Mouse (Mus musculus): ENCODE data around the gene Fip1l1. TPM values are rescaled to one million over a fixed set of nuclear protein-coding genes. Genes with fewer than 3 reads are reported as not detected.

The Fip1l1 gene
- polyA plus RNA-seq, 1 experiment = 18.6 TPM

DNA sequence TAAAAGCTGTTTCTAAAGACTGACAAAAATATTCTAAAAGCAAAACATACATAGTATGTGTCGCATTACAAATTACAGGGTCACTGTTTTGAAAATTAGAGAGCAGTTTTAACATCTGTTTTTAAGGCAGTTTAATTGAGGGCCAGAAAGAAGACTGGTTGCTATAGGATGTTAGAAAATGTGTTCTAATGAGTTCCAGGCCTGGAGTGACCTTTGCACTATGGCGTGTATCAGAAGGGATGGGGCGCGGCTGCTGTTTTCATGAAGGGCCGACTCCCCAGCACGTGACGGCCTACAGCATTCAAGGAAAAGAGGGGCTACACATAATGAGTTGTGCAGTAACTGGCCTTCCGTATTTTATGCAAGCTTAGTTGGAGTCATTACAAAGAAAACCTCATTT, 57.9 kb downstream of the Fip1l1 start:
- WGBS = 96% methylated on average over 8 of the region's 8 CpGs
- Histone ChIP-seq H3K4me1 (ENCODE audit: control insufficient read depth, insufficient read depth, insufficient read length) (no peaks in the 10 kb centered on the region), H3K27me3 (ENCODE audit: control insufficient read depth, insufficient read depth, low read length) (no peaks in the 10 kb centered on the region), H3K27ac (ENCODE audit: insufficient read depth, low read length) (no peak overlapping the region), H3K4me3 (ENCODE audit: extremely low read depth, insufficient read depth, insufficient read length) (no peak overlapping the region), H3K36me3 (ENCODE audit: control insufficient read depth, insufficient read depth, low read length) (peaks cover 40% of the 10 kb centered on the region)
- TF ChIP-seq POLR2A (IDR thresholded peaks at IDR 0.05; ENCODE audit: low read depth, low read length) (no peak), CTCF (IDR thresholded peaks at IDR 0.05; ENCODE audit: extremely low read depth, insufficient read depth, insufficient read length, insufficient replicate concordance) (no peak)
- no peak for DNase-seq (ENCODE audit: low read depth in 1 of 2, low spot score in 2 of 2)

GRCm38 (mm10) chr5:74600010-74600409, 64.8 kb downstream of the Fip1l1 start:
- TF ChIP-seq POLR2A (IDR thresholded peaks at IDR 0.05; ENCODE audit: low read depth, low read length) (no peak), CTCF (IDR thresholded peaks at IDR 0.05; ENCODE audit: extremely low read depth, insufficient read depth, insufficient read length, insufficient replicate concordance) (no peak)
- DNase-seq (ENCODE audit: low read depth in 1 of 2, low spot score in 2 of 2) = no peak
- 90% methylated on average over 5 of the region's 5 CpGs for WGBS
- Histone ChIP-seq H3K4me1 (ENCODE audit: control insufficient read depth, insufficient read depth, insufficient read length) (no peaks in the 10 kb centered on the region), H3K27ac (ENCODE audit: insufficient read depth, low read length) (no peak overlapping the region), H3K27me3 (ENCODE audit: control insufficient read depth, insufficient read depth, low read length) (no peaks in the 10 kb centered on the region), H3K36me3 (ENCODE audit: control insufficient read depth, insufficient read depth, low read length) (peaks cover 22% of the 10 kb centered on the region), H3K4me3 (ENCODE audit: extremely low read depth, insufficient read depth, insufficient read length) (no peak overlapping the region)

DNA sequence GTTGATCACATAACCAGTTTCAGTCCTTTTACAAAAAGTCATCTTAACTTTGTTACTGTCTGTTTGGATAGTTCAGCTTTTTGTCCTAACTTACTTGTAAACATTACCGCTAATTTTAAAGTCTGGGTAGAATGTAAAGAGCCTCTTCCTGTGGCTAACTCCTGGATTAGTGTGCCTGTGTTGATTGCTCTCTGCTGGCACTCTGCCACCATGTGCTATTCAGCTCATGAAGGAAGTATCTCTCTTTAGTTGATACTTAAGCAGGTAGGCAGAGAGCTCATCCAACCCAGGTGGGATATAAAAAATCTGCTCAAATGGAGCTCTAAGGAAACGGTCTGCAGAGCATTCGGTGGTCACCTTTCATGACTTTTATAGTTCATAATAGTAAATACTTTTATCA, 65.9 kb downstream of the Fip1l1 start:
- Histone ChIP-seq H3K27me3 (ENCODE audit: control insufficient read depth, insufficient read depth, low read length) (no peaks in the 10 kb centered on the region), H3K4me1 (ENCODE audit: control insufficient read depth, insufficient read depth, insufficient read length) (no peaks in the 10 kb centered on the region), H3K4me3 (ENCODE audit: extremely low read depth, insufficient read depth, insufficient read length) (no peak overlapping the region), H3K27ac (ENCODE audit: insufficient read depth, low read length) (no peak overlapping the region), H3K36me3 (ENCODE audit: control insufficient read depth, insufficient read depth, low read length) (peaks cover 16% of the 10 kb centered on the region)
- no peak for DNase-seq (ENCODE audit: low read depth in 1 of 2, low spot score in 2 of 2)
- no peak for TF ChIP-seq POLR2A (IDR thresholded peaks at IDR 0.05; ENCODE audit: low read depth, low read length)
- WGBS = 86% methylated on average over 3 of the region's 3 CpGs

DNA sequence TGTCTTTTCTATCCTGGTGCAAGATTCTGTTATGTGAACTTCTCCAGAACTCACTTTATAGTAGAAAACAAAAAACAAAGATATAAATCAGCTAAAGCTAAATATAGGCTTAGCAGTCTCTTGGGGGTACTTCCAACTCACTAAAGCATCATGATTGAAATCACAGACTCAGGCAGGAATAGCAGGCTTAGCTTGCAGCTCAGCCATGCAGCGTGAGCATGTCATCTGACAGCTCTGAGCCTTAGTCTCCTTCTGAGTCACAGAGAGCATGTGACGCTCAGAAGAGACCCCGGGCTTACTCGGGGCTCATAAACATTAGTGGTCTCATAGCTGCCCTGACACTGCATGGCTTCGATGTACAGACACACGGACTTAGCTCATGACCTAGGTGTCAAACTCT, 66.7 kb downstream of the Fip1l1 start:
- Histone ChIP-seq H3K4me3 (ENCODE audit: extremely low read depth, insufficient read depth, insufficient read length) (no peak overlapping the region), H3K4me1 (ENCODE audit: control insufficient read depth, insufficient read depth, insufficient read length) (no peaks in the 10 kb centered on the region), H3K27me3 (ENCODE audit: control insufficient read depth, insufficient read depth, low read length) (no peaks in the 10 kb centered on the region), H3K27ac (ENCODE audit: insufficient read depth, low read length) (no peak overlapping the region), H3K36me3 (ENCODE audit: control insufficient read depth, insufficient read depth, low read length) (peaks cover 11% of the 10 kb centered on the region)
- TF ChIP-seq CTCF (IDR thresholded peaks at IDR 0.05; ENCODE audit: extremely low read depth, insufficient read depth, insufficient read length, insufficient replicate concordance) (no peak), POLR2A (IDR thresholded peaks at IDR 0.05; ENCODE audit: low read depth, low read length) (no peak)
- no peak for DNase-seq (ENCODE audit: low read depth in 1 of 2, low spot score in 2 of 2)
- 95% methylated on average over 6 of the region's 6 CpGs for WGBS

- Histone ChIP-seq H3K36me3 (ENCODE audit: control insufficient read depth, insufficient read depth, low read length) (peaks cover 8% of the 10 kb centered on the region), H3K27me3 (ENCODE audit: control insufficient read depth, insufficient read depth, low read length) (no peaks in the 10 kb centered on the region), H3K4me3 (ENCODE audit: extremely low read depth, insufficient read depth, insufficient read length) (no peak overlapping the region), H3K4me1 (ENCODE audit: control insufficient read depth, insufficient read depth, insufficient read length) (no peaks in the 10 kb centered on the region), H3K27ac (ENCODE audit: insufficient read depth, low read length) (no peak overlapping the region)
- 91% methylated on average over 10 of the region's 10 CpGs for WGBS
- TF ChIP-seq POLR2A (IDR thresholded peaks at IDR 0.05; ENCODE audit: low read depth, low read length) = no peak
- no peak for TF ChIP-seq CTCF (IDR thresholded peaks at IDR 0.05; ENCODE audit: extremely low read depth, insufficient read depth, insufficient read length, insufficient replicate concordance)
- no peak for DNase-seq (ENCODE audit: low read depth in 1 of 2, low spot score in 2 of 2)
These were observed 67.1 kb downstream of the Fip1l1 start for GRCm38 (mm10) chr5:74602371-74602770.

GRCm38 (mm10) chr5:74603306-74603705, 68.1 kb downstream of the Fip1l1 start:
- no peak for TF ChIP-seq CTCF (IDR thresholded peaks at IDR 0.05; ENCODE audit: extremely low read depth, insufficient read depth, insufficient read length, insufficient replicate concordance)
- TF ChIP-seq POLR2A (IDR thresholded peaks at IDR 0.05; ENCODE audit: low read depth, low read length) = no peak
- H3K4me3 ChIP-seq (ENCODE audit: extremely low read depth, insufficient read depth, insufficient read length) = no peak overlapping the region
- DNase-seq (ENCODE audit: low read depth in 1 of 2, low spot score in 2 of 2) = no peak
- no peaks in the 10 kb centered on the region for H3K4me1 ChIP-seq (ENCODE audit: control insufficient read depth, insufficient read depth, insufficient read length)
- peaks cover 5% of the 10 kb centered on the region for H3K36me3 ChIP-seq (ENCODE audit: control insufficient read depth, insufficient read depth, low read length)
- WGBS = 77% methylated on average over 4 of the region's 4 CpGs
- H3K27me3 ChIP-seq (ENCODE audit: control insufficient read depth, insufficient read depth, low read length) = no peaks in the 10 kb centered on the region
- H3K27ac ChIP-seq (ENCODE audit: insufficient read depth, low read length) = no peak overlapping the region

DNA sequence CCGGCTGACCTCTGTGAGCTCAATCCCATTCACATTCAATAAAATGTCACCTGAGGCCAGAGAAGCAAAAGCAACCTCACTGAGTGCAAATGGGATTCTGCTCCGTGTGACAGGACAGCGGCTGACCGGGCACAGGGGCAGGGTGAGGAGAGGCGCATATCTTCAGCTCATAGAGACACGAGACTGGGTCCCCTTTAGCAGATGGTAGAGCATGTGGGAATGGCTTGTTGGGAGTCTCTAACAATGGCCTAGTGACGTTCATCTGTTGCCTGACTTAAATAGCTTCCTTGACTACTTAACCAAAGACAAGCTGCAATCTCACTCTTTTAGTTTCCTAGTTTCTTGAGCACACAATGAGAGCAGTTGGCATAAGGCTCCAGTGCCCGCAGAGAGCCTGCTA, 71.0 kb downstream of the Fip1l1 start:
- Histone ChIP-seq H3K27me3 (ENCODE audit: control insufficient read depth, insufficient read depth, low read length) (no peaks in the 10 kb centered on the region), H3K27ac (ENCODE audit: insufficient read depth, low read length) (no peak overlapping the region), H3K4me1 (ENCODE audit: control insufficient read depth, insufficient read depth, insufficient read length) (no peaks in the 10 kb centered on the region), H3K4me3 (ENCODE audit: extremely low read depth, insufficient read depth, insufficient read length) (no peak overlapping the region), H3K36me3 (ENCODE audit: control insufficient read depth, insufficient read depth, low read length) (no peaks in the 10 kb centered on the region)
- WGBS = 92% methylated on average over 8 of the region's 8 CpGs
- TF ChIP-seq CTCF (IDR thresholded peaks at IDR 0.05; ENCODE audit: extremely low read depth, insufficient read depth, insufficient read length, insufficient replicate concordance) = no peak
- no peak for TF ChIP-seq POLR2A (IDR thresholded peaks at IDR 0.05; ENCODE audit: low read depth, low read length)
- DNase-seq (ENCODE audit: low read depth in 1 of 2, low spot score in 2 of 2) = no peak

Data from spleen, adult 2 months (tissue).